Mouse (Mus musculus) gastrocnemius, postnatal 36 days (tissue): ENCODE measurements around the gene Map6. TPM values are rescaled to one million over a fixed set of nuclear protein-coding genes. Genes with fewer than 3 reads are reported as not detected.

Source experiments
- DNase-seq, 2 experiments: peaks; one replicate each; pipeline ENCODE4 v3.0.0; 2022
- intact Hi-C: fragments of 180-260 bp; cut with DNase I; formaldehyde crosslinking; loops from one replicate; pipeline ENCODE4 v1.15.1; 2025
- total RNA-seq, 2 experiments: library from RNA; stranded (reverse); gene quantifications; 2 replicates each; pipeline ENCODE4 v1.2.3; 2021

Map6 gene
- total RNA-seq, 2 experiments from 2014 or later = 3.1 to 3.4 TPM

DNA sequence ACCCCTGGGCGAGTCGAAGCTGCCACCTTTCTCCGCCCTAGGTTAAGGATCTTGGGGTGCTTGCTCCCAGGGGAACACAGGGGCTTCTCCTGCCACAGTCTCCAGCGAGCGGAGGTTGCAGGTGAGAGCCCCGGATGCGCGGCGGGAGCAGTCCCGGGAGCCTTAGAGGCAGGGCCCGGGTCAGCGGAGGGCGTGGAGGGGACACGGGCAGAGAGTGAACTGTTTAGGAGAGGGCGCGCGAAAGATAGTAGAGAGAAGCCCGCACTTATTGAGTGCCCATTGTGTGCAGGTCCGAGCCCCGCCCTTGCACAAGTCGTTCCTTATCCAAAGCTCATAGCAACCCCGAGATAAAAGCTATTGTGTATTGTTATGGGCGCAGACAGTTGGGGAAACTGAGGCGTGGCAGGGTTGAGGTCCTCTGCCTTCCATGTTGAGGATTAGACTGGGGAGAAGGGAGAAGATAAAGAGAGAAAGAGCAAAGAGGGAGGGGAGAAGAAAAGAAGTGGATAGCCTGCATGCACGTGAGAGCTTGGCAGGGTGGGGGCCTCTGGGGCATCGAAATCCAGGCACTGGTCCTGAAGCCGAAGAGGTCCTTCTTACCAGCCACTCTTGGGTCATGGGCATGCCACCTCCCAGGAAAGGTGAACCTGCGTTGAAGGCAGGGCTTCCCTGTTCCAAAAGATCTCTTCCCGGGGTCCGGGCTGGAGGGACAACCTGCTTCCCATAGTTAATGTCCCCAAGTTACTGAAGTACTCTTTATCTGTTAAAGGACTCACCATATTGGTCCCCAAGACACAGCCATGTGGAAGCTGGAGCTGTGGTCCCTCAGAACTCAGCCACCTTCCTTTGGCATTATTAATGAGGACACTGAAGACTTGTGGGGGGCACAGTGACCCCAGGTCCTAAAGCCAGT is 115.1 kb downstream of the Map6 start:
- intact Hi-C loops = no loop called here
- DNase-seq = no peak

- no peak for DNase-seq
- intact Hi-C loops = no loop called here
Observed at GRCm38 (mm10) chr7:99383246-99383645, 116.0 kb downstream of the Map6 start.

DNA sequence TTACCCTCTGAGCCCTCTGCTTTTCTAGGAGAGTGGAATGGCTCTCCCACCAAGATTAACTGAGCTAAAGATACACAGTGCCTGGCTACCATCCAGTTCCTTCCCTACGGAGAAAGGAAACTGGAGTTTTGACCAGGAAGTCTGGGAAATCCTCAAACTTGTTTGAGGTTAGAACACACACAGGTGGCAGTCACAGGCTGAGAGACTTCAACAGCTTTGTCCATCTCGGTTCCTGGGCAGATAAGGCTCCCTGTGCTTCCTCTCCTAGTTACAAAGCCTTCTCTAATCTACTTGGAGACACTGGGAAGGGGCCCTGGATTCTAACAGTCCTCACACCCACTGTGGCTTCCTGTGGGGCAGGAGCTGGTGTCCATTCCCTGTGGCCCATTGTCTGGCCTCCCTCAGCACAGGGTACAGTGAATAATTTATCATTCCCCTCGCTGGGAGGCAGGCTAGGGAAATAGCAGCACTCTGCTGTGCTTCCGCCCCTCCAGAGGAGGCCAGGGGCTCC is 116.9 kb downstream of the Map6 start:
- DNase-seq = no peak
- intact Hi-C loops = no loop called here

DNA sequence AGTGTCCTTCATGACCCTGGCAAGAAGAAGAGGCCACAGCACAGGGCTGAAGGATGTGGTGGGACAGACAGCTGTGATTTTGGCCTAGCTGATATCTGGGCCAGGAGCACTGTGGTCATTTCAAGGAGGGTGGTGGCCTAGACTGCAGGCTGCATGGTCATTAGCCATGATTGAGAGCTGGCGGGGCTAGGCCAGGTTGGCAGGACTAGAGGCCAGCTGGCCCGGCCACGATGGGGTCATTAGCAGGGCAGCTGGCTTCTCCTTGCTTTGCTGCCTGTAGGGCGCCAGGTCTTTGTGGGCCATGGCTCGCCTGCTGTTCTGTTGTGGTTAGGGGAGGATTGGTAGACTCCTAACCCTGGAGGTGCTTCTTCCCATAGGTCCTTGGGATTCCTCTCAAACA is 118.8 kb downstream of the Map6 start:
- DNase-seq = peak; percentile 60 to 71
- intact Hi-C loops = no loop called here

Other genes with a start within 250 kb of the Map6 start
- 1 to 10 TPM; 8.6 to 9.7 TPM for gene Uvrag, start 126.3 kb upstream of the Map6 start, total RNA-seq
- 10 to 100 TPM; 44.6 to 70.1 TPM for gene Dgat2, start 84.7 kb upstream of the Map6 start, total RNA-seq
- not detected for gene Mogat2, start 28.8 kb upstream of the Map6 start, total RNA-seq
- 100 to 1,000 TPM in 1 of 2 experiments, 10 to 100 TPM in 1; 69.4 to 103 TPM for gene Serpinh1, start 85.8 kb downstream of the Map6 start, total RNA-seq
- gene Gdpd5, start 114.0 kb downstream of the Map6 start, total RNA-seq = 1 to 10 TPM; 2.6 to 4.6 TPM
- gene Klhl35, start 198.6 kb downstream of the Map6 start, total RNA-seq = not detected
- gene Rps3, start 216.3 kb downstream of the Map6 start, total RNA-seq = 100 to 1,000 TPM; 210 to 242 TPM